Mouse (Mus musculus) cerebellum, adult 11-12 months (tissue): ENCODE measurements around the gene Fzd2.
"Not testable (repeated sequence)": the region's sequence is repeated elsewhere in the genome, so short reads cannot be mapped to it uniquely, and the experiment has no call there.

Source experiments
- DNase-seq: peaks from one replicate; pipeline ENCODE4 v3.0.0; 2022

Gene Fzd2

DNA sequence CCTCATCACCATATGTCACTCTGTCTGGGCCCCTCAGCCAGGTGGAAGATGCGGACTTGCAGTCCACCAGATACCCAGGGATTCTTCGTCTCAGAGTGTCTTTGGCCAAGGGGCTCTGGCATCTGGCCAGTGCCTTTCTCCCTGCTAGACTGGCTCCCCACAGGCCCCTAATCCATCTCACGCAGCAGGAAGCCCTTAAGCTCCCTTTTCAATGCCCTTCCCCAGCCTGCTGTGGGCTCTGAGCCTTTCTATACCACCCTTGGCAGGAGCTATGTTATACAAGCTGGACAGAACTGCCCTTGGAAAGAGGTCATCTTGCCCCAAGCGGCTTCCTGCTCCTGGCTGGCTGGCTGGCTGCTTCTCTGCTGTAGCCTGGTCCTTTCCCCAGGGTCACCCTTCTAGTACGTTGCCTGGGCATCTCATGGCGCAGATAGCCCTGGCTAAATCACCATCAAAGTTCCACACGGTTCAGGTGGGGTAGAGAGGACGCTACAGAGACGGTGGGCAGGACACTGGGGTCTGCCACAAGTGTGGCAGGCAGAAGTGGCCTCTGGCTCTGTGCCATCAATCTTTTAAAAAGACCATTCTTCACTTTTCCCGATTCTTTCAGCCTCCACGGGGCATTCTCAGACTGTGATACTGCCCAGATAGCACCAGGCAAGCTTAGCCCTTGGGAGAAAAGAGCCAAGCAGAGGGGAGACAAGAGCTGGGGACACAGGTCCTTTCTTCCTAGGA, 22.7 kb upstream of the Fzd2 start:
- no peak for DNase-seq

DNA sequence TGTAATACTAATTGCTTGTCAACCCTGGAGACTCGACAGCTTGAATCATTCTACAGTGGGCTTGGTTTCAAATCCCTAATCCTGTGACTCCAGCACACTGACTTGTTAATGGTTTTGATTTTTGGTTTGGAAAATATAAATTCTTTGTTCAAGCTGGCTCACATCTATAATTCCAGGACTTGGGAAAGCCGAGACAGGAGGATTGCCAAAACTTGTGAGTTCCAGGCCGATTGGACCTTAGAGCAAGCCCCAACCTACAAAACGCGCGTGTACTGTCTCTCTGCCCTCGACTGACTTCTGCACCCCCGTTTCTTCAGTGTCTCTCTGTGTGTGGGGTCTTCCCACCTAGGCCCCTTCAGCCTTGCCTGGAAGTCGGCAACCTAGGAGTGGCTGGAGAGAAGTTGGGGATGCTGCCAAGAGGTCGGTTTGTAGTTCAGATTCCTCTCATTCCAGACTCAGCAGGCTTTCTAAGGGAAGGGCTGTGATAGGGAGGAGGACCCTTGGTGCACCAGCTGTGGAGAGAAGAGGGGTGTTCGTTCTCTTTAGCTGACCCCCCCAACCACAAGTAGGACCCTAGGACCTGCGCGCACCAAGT, 22.1 kb upstream of the Fzd2 start:
- no peak for DNase-seq

DNA sequence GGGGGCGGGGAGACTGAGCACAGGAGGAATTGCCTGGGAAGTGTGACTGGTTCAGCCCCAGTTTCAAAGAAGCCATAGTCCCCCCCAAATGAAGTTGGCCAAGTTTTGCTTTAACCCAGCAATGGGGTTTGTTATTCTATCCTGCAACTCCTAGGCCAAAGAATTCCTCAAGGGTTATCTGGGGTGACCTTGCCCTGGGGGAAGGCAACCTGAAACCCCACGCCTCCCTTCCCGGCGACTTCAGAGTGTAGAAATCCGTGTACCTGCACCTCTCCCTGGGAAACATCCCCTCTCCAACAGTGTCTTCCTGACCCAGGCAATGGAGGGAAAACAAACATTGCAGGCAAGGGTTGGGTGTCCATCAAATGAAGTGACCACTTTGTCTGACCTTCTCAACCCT, 21.5 kb upstream of the Fzd2 start:
- DNase-seq = no peak

DNA sequence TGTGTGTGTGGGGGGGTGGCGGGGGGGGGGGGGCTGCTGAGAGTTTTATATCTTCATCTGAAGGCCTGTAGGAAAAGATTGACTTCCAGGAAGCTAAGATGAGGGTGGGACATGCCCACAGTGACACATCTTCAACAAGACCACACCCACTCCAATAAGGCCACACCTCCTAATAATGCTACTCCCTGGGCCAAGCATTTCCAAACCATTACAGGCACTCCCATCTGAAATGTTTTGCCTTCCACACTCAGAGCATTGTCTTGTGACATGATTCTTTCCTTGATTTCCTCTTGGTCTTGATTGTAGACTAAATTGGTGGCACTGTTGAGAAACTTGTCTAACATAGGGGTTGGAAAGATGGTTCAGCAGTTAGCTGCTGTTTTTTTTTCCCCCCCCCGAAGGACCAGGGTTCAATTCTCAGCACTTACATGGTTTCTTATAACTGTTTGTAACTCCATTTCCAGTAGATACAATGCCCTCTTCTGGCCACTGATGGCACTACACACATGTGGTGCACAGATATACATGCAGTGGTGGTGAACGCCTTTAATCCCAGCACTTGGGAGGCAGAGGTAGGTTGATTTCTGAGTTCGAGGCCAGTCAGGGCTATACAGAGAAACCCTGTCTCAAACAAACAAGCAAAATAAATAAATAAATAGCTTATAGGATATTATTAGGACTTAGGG, 17.6 kb upstream of the Fzd2 start:
- no peak for DNase-seq

DNA sequence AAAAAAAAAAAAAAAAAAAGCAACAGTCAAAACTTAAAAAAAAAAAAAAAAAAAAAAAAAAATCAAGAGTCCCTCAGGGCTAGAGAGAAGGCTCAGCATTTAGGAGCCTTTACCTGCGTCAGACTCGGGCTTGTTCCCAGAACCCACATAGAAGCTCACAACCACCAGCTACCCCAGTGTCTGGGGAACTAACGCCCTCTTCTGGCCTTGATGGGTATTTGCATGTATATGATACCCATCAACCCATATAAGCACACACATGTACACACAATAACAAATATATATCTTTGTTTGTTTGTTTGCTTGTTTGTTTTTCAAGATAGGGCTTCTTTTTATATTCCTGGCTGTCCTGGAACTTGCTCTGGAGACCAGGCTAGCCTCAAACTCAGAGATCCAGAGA, 16.6 kb upstream of the Fzd2 start:
- no peak for DNase-seq

DNA sequence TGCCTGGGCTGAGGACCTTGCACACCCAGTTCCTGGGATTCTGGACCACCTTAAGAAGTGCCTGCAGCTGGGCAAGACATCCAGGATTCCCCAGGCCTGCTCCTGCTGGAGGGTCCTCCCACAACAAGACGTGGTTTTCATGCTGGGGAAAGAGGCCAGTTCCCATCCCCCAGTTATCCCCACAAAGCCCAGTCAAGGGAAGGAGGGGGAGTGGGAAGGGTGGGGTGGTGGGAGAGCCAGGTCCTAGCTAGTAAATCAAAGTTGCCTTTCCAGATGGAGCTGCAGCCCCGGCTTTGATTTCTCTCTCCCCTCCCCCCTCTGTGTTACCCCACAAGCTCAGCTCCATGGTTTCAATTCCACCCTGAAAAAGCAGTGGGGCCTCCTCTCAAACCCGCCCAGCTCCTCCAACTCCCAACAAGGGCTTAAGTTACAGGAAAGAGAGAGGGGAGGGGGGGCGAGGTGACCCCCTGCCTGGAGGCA, 8.8 kb upstream of the Fzd2 start:
- DNase-seq = no peak

DNA sequence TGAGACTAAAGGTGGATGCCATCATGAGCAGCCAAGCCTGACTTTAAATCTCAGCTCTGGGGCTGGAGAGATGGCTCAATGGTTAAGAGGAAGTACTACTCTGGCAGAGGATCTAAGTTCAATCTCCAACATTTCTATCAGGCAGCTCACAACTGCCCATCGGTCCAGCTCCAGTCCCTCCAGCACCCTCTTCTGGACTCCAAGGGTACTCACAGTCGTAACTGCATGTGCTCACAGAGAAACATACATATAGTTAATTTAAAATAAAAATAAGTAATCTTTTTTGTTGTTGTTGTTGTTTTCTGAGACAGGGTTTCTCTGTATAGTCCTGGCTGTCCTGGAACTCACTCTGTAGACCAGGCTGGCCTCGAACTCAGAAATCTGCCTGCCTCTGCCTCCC, 4.3 kb upstream of the Fzd2 start:
- no peak for DNase-seq

DNA sequence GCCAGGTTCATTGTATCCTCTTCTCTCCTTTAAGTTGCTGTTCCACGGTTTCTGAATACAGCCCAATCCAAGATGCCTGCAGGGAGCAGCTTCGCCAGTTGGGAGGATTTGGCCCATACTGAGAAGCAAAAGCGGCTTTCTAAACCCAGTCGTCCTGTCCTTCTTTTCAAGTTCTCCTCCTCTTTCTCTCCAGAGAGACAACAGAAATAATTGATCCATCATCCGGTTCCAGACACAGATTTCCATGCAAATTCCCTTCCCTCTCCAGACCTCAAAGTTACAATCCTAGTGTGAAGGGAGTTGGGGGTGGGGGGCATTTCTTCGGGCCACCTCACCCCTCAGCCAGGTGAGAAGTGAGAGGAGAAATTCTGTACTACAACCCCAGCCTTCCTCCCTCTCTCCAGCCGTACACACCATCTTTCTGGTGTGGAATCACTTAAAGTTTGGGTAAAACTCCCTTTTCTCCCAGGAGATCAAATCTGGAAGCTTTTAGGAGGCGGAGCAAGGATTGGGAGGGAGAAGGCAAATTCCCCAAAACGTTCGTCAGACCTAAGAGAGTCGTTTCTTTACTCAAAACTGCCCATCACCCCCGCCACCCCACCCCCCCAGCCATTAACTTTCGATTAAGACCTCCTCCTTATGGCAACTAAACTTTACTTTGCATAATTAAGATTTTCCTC, 1.2 kb upstream of the Fzd2 start:
- DNase-seq = no peak

DNA sequence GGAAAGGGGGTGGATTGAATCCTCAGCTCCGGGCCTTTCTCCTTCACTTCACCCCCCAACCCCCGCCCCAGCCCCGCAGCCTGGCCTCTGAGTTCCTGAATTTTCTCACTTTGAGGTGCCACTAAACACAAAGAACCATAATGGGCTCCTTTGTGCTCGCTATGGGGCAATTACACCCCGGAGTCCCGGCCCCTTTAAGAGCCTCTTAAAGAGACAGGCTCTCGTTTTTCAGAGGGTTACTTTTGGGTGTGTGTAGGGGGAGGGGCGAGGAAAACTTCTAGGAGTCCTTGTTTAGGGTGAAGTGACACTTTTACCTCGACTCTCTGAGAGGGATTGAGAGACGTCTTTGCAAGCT, 723 bp upstream of the Fzd2 start:
- DNase-seq = no peak

DNA sequence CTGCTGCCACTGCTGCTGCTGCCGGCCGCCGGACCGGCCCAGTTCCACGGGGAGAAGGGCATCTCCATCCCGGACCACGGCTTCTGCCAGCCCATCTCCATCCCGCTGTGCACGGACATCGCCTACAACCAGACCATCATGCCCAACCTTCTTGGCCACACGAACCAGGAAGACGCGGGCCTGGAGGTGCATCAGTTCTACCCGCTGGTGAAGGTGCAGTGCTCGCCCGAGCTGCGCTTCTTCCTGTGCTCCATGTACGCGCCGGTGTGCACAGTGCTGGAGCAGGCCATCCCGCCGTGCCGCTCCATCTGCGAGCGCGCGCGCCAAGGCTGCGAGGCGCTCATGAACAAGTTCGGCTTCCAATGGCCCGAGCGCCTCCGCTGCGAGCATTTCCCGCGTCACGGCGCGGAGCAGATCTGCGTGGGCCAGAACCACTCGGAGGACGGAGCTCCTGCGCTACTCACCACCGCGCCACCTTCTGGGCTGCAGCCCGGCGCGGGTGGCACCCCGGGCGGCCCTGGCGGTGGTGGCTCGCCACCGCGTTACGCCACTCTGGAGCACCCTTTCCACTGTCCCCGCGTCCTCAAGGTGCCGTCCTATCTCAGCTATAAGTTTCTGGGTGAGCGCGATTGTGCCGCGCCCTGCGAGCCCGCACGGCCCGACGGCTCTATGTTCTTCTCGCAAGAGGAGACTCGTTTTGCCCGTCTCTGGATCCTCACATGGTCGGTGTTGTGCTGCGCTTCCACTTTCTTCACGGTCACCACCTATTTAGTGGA, 769 bp downstream of the Fzd2 start:
- no peak for DNase-seq

DNA sequence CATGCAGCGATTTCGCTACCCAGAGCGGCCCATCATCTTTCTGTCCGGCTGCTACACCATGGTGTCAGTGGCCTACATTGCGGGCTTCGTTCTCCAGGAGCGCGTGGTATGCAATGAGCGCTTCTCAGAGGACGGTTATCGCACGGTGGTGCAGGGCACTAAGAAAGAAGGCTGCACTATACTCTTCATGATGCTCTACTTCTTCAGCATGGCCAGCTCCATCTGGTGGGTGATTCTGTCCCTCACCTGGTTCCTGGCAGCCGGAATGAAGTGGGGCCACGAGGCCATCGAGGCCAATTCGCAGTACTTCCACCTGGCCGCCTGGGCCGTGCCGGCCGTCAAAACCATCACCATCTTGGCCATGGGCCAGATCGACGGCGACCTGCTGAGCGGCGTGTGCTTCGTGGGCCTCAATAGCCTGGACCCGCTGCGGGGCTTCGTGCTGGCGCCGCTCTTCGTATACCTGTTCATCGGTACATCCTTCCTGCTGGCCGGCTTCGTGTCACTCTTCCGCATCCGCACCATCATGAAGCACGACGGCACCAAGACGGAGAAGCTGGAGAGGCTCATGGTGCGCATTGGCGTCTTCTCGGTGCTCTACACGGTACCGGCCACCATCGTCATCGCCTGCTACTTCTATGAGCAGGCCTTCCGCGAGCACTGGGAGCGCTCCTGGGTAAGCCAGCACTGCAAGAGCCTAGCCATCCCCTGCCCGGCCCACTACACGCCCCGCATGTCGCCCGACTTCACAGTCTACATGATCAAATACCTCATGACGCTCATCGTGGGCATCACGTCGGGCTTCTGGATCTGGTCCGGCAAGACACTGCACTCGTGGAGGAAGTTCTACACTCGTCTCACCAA, 1.6 kb downstream of the Fzd2 start:
- no peak for DNase-seq

DNA sequence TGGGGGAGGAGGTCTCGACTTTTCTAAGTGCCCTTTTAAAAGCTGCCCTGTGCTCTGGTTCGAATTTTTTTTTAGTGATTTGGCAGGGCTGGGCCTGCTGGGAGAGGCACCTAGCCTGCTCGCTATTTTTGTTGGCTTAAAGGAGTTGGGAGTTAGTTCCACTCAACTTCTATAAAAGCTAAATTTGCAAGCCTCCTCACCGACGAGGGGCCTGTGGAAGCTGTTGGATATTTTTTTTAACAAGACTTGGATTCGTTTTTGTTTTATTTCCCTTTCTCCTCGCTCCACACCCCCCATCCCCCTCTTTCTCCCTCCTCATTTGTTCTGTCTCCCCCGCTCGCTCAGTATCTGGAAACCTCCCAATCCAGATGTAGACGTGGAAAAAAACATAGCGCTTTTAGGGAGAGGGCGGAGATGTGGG, 2.6 kb downstream of the Fzd2 start:
- DNase-seq = no peak

DNA sequence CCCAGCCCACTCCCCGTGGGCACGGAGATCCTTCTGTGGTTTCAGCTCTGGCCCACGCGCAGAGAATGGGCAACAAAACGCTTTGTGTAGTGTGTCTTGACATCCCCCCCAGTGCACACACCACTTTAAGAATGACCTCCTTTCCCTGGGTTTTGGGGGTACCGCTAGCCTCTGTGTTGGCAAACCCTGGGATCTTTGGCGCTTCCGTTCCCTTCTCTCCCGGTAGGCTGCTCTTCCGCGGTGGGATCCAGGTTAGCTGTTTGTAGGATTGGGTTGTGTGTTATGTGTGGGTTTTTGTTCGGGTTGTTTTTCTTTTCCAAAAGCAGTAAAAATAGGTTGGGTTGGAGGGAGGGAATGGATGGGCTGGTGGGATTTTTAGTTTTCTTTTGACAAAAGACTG, 3.0 kb downstream of the Fzd2 start:
- DNase-seq = not testable (repeated sequence)

DNA sequence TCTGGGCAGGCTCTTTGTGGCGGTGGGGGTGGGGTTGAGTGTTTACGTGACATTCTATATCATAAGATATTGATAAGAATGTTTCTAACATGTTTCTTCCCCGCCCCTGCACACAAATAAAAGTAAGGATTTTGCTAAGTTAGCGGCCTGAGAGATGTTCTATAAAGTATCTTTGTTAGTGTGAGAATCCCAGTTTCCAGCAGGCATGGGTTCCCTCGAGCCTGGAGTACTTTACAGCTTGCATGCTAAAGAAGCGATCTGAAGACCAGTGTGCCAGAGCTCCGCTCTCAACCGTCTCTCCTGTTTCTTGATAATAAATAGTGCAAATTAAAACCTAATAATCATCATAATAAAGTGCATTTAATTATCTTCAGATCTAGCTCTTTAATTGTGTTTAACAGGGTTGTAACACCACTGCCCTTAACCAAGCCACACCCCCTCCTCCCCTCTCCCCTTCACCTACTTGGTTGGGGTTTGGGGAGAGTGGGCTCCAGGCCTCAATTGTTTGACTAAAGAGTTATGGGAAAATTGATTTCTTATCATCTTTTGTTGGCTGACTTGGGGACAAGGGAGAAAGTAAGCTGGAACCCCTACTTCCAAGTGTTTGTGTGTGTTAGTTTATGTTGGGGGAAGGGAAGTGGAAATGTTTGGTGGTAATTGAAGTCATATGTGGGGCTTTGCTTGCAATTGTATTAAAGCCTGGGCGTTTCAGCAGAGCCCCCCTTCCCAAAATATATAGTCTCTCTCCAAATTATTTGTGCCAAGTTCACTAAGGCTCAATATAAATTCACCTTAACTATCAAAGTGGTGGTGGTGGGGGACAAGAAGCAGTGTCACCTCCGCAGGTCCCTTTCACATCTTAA, 3.7 kb downstream of the Fzd2 start:
- no peak for DNase-seq

DNA sequence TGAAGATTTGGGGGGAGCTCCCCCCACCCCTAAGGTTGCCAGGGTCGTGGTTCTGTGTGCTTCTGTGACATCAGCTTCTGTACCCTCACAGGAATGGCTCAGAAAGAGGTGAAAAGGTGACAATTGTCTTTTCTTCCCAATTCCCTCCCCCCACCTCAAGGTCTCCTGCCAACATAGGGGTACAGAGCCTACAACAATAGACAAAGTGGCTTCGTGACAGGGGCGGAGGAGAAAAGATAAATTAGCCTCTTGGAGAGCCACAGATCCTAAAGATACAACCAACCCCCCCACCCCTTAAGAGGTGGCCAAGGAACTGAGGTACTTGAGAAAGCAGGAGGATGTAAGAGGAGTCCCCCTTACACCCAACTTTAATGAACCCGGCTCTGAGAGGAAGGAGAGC, 4.5 kb downstream of the Fzd2 start:
- no peak for DNase-seq

DNA sequence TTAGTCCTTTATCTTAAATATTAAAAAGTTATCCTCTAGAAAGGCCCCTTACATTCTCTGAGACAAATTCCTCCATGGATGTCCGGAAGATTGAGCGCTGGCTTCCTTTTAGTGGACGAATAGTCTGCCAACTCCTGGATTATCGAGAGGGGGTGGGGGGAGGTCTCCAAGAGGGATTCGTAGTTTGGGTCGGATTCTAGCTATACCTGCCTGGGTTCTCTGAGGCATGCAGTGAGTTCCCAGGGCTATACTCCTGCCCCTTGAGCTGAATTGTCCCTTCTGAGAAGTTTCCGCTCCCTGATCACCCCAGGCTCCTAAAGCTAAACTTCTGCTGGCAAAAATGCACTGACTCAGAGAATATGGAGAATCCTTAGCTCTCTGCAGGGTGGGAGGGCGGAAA, 5.3 kb downstream of the Fzd2 start:
- DNase-seq = no peak

DNA sequence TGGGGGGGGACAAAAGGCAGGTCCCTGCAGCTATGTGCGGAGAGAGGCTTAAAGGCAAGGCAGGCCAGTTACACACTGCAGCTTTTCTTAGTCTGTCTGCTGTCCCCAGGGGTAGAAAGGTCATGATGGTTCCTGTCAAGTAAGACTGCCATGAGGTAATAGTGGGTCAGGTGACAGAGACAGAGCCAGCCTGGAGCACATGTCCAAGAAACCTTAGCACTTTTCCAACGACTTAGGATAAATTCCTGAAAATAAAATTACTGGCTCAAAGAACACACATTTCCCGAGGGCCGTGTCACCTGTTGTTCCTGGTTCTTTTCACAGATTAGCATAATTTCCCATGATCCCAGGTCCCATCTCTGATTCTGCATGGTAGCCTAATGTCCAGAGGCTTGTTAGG, 6.1 kb downstream of the Fzd2 start:
- DNase-seq = no peak

DNA sequence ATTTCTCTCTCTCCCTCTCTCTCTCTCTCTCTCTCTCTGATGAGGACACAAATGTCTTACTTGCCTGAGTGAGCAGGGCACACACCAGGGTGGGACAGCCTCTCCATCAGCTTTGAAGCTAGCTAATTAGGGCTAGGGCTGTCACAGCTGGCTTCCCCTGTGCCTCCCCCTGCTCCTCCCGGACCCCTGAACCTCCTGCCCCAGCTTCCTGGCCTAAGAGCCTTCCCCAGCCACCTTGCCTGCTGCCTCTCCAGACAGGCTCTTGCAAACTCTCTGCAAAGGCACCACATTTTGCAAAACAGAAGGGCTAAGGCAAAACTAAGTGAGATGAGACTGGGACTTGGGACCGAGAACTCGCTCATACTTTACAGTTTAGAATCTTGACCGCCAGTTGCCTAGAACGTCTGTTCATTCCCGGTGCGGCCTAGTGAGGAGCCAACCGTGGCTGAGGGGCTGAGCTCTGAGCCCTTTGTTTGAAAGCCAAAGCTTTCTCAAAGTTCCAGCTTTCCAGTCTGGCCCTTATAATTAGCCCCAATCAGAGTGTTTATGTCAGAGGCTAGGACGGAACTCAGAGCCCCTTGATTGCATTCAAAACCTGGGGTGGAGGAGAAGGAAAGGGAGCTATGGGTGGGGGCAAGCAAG, 6.6 kb downstream of the Fzd2 start:
- no peak for DNase-seq

DNA sequence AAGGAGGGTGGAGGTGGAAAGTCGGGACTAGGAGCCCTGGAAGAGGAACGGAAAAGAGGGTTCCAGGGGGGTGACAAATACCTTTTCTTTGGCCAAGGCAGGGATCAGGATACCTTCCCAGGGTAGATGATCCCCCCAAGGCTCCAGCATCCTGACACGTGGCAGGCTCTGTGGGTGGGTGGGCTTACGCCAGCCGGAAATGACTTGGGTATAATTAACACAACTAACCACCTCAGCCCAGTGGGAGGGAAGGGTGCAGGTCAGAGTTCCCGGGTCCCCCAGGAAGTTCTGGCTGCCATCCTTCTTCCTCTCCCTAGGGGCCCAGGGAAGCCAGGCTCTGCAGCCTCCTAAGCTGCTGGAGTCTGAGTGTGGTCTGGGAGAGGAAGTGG, 7.1 kb downstream of the Fzd2 start:
- no peak for DNase-seq

DNA sequence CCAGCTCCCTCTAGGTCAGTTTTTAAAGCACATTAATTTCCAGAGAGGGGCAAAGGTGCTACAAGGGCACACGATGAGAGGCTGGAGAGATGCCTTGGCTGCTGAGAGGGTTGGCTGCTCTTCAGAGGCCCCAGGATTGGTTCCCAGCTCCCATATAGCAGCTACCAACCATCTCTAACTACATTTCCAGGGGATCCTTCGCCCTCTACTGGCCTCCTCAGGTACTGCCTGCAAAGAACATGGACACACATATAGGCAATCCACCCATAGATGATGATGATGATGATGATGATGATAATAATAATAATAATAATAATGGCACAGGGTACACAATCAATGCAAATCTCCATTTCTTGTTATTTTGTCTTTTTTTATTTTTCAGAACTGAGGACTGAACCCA, 15.3 kb downstream of the Fzd2 start:
- DNase-seq = no peak
